Mouse (Mus musculus) naive thymus-derived CD4-positive, alpha-beta T cell, adult 5 months (primary cell): ENCODE measurements around the gene Gm44596. TPM values are rescaled to one million over a fixed set of nuclear protein-coding genes. Genes with fewer than 3 reads are reported as not detected.

Experiments used
- polyA plus RNA-seq: library from polyadenylated mRNA; unstranded; fragments of 100-300 nt; shearing (Covaris generic); gene quantifications from one replicate; pipeline ENCODE4 v1.2.1, GENCODE M21; 2017

The Gm44596 gene
- polyA plus RNA-seq, result not detected

DNA sequence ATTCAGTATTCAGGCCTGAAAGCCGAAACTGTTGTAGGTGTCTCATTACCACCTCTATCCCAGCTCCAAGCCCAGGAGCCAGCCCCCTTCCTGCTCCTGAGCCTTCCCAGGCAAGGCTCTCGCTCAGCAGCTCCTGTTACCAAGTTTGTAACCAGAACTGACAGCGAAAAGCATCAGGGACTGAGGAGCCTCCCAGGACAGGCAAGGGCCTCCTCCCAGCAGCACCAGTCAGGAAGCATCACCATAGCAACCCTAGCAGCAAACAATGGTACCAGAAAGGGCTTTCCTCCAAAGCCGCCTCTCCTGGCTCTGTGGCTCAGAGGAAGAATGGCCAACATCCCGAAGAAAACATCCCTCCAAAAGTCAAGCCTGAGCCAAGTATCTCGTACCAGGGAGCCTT is at the start of gene Gm44596, which contains the start of gene Tex52:
Gm44596 (plus strand) TSS at position 312 of the 400 bp plus-strand sequence.
Tex52 (plus strand) TSS at position 265 of the 400 bp plus-strand sequence.

DNA sequence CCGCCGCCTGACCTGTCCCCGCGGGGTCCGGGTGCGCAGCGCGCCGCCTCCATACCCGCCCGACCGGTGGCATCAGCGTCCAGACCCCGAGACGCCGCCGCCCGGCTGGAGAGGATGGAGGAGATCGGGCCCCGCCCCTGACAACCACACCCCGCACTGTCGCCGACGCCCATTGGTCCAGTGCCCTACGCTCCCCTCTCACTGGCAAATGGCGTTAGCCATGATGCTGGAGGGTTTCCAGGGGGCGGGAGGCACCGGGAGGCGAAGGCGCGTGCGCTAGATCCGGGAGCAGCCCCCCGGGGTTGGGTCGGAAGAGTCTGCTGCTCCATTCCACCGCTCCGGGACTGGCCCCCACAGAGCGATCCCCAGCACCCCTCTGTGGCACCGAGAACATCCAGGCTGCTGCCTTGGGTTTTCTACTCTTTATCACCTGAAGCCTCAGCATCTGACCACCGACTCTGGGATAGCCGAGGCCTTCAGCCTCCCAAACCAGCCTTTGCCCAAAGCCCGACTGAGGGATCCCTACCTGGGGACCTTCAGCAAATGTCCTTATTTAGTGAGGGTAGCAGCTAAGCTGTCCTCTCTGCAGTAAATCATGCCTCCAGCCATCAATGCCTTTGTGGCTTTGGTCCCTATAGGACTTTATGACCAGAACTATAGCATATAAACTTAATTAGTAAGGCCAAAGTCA is 19.4 kb upstream of the Gm44596 start, which contains the start of gene Tulp3:
Tulp3 (minus strand) TSS at position 126 of the 691 bp plus-strand sequence.

DNA sequence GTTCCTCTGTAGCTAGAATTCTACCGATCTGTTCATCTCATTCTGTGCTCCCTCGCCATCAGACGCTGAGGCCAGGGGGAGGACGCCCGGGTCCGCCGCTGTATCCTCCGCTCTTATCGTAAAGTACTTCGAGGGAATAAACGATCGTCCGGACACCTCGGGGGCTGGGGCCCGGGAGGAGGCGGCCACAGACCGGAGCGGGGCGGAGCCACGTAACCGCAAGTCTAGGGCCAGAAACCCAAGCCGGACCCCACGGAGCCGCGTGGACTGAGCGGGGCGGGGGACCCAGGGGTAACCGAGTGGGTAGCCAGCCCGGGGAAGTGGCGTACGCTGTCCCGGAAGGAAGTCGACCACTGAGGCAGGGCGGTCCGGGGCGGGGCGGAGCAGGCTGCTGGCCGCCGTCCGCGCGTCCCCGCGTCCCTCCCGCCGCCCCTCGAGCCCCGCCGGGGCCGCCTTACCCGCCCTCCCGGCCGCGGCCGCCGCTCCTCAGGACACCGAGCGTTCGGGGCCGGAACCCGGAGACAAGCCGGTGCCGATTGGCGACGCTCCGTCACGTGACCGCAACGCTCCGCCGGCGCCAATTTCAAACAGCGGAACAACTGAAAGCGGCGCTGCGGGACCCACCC is 12.8 kb upstream of the Gm44596 start, which contains the start of the genes Rhno1 and Foxm1:
Rhno1 (minus strand) TSS at position 531 of the 626 bp plus-strand sequence.
Foxm1 (plus strand) TSS at position 587 of the 626 bp plus-strand sequence.

DNA sequence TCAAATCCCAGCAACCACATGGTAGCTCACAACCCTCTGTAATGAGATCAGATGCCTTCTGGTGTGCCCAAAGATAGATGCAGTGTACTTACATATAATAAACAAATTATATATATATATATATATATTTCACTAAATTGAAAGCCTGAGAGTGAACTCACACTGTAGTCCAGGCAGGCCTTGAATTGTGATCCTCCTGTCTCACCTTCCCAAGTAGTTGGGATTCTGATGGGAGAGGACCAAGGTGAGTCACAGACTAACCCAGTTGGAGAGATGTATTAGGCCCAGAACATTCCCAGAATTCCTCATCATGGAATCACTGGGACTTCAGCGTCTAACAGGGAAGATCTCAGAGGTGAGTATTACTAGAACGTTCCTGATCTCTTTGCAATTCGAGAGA is 23.7 kb downstream of the Gm44596 start, which contains the start of gene Nrip2:
Nrip2 (plus strand) TSS at position 301 of the 400 bp plus-strand sequence.

DNA sequence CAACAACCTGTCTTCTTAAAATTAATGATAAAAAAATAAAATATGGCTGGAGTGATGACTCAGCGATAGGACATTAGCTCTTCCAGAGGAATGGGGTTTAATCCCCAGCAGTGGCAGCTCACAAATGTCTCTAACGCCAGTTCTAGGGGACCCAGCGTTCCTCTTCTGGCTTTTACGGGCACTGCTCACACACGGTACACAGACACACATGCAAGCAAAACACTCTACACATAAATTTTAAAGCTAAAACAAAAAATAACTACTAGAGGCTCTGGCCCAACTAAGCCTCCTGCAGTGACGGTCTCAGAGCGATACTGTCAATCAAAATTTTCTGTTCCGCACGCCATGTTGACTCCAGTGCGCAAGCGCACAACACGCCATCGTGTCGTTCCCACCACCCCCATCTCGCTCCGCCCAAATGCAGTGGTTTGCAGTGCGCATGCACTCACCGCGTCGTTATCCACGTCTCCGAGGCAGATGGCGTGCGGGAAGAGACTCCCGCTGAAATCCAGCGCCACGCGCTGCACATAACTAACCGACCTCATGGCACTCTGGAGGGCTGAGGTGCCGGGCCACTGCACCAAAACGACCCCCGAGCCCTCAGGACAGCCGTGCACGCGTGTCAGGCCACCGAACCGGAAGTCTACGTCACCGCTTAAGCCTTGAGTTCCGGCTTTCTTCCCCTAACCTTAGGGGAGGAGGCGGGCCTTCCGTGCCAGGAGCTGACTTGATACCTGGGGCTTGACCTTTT is 49.1 kb downstream of the Gm44596 start, which contains the start of gene Itfg2:
Itfg2 (minus strand) TSS at position 663 of the 751 bp plus-strand sequence.

DNA sequence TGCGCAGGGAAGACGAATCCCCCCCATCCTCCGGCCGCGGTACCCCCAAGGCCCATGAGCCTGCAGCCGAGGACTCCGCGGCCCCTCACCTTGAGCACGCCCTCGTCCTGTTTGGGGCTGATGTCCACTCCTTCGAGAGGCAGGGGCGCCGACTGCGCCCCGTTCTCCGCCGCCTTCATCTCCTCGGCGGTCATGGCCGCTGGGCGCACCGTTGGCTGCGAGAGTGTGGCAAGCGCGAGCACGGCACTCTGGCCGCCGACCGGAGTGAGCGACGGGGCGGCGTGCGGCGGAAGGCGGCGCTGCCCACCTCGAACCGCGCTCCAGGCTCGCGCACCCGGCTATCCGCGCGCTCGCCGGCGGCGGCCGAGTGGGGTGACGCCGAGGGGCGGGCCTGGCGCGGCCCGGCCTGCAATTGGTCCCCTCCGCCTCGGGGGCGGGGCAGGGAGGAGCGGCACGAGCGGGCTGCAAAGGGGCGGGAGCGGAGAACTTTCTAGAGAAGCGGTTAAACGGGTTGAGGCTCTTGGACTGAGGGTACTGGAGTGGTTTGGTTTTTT is 63.1 kb downstream of the Gm44596 start, which contains the start of gene Fkbp4:
Fkbp4 (minus strand) TSS at position 361 of the 554 bp plus-strand sequence.

Other genes with a start within 250 kb of the Gm44596 start
- gene Tspan9, start 231.9 kb upstream of the Gm44596 start, polyA plus RNA-seq, result 6.2 TPM
- not detected for gene Tead4, start 74.7 kb upstream of the Gm44596 start, polyA plus RNA-seq
- 1.4 TPM for gene Tulp3, start 19.7 kb upstream of the Gm44596 start, polyA plus RNA-seq
- 58.4 TPM for gene Rhno1, start 12.6 kb upstream of the Gm44596 start, polyA plus RNA-seq
- 2.6 TPM for gene Foxm1, start 12.5 kb upstream of the Gm44596 start, polyA plus RNA-seq
- gene Tex52, start within 50 bp of the Gm44596 start, polyA plus RNA-seq, result not detected
- gene Nrip2, start 23.8 kb downstream of the Gm44596 start, polyA plus RNA-seq, result 0.81 TPM
- gene Itfg2, start 49.4 kb downstream of the Gm44596 start, polyA plus RNA-seq, result 43.5 TPM
- gene Fkbp4, start 63.2 kb downstream of the Gm44596 start, polyA plus RNA-seq, result 162 TPM
- not detected for gene Pzp, start 151.2 kb downstream of the Gm44596 start, polyA plus RNA-seq
- not detected for gene A2ml1, start 206.1 kb downstream of the Gm44596 start, polyA plus RNA-seq
- not detected for gene Klrb1a, start 248.0 kb downstream of the Gm44596 start, polyA plus RNA-seq